Comparison of ENCODE assay signal across 8 mouse cellular contexts in genomic region chr15:87545130-87545642, GRCm38 (mm10). TPM values are rescaled to one million over a fixed set of nuclear protein-coding genes. Genes with fewer than 3 reads are reported as not detected.
DNase-seq lines count a peak whose midpoint lies in the region; ATAC-seq and TF ChIP-seq lines count a peak whose summit lies in the region.

No protein-coding gene starts in this region.

- H3K9ac ChIP-seq in liver, embryonic 12.5 days = no peak overlapping the region
- H3K9ac ChIP-seq in intestine, embryonic 16.5 days (ENCODE audit: low read depth, low read length) = 0 out of 2 replicates have a peak overlapping the region, but pooled peaks have one; percentile 55

- peaks cover 82% of the 10 kb centered on the region for H3K27me3 ChIP-seq in liver, embryonic 12.5 days (replicated peaks)
- peaks cover 57% of the 10 kb centered on the region for H3K27me3 ChIP-seq in intestine, embryonic 16.5 days (replicated peaks; ENCODE audit: control insufficient read depth, insufficient read depth, low read length)

- no peaks in the 10 kb centered on the region for H3K4me1 ChIP-seq in liver, embryonic 12.5 days
- H3K4me1 ChIP-seq in intestine, embryonic 16.5 days (ENCODE audit: control insufficient read depth, insufficient read depth, low read length) = peaks cover 6% of the 10 kb centered on the region; the same call in 1 of the 2 replicates
- H3K4me1 ChIP-seq in olfactory bulb, adult 2 months (ENCODE audit: control insufficient read depth, insufficient read depth, low read length) = peaks cover 18% of the 10 kb centered on the region

- no peak for ATAC-seq in liver, embryonic 12.5 days
- ATAC-seq in intestine, embryonic 16.5 days = no peak; the same call in 1 of the 2 replicates

- TF ChIP-seq POLR2A in olfactory bulb, adult 2 months (IDR thresholded peaks at IDR 0.05; ENCODE audit: insufficient read depth, low read depth, low read length) = no peak

- DNase-seq in cerebellum, adult 9-10 months = peak; percentile 41
- no peak for DNase-seq in cerebellum, postnatal 25 days
- no peak for DNase-seq in liver
- DNase-seq in yolk sac, embryonic 10.5 days (ENCODE audit: low spot score) = no peak
- DNase-seq in embryo, embryonic 10 days (ENCODE audit: low spot score) = no peak

- H3K4me2 ChIP-seq in liver, embryonic 12.5 days = peak overlapping the region; percentile 57
- peak overlapping the region; percentile 87 for H3K4me2 ChIP-seq in intestine, embryonic 16.5 days (ENCODE audit: low read depth, low read length)

- H3K4me3 ChIP-seq in liver, embryonic 12.5 days = no peak overlapping the region
- H3K4me3 ChIP-seq in intestine, embryonic 16.5 days (ENCODE audit: low read length) = peak overlapping the region; percentile 57
- H3K4me3 ChIP-seq in olfactory bulb, adult 2 months (ENCODE audit: insufficient read depth, low read depth, low read length) = peak overlapping the region; percentile 71

- H3K27ac ChIP-seq in liver, embryonic 12.5 days = no peak overlapping the region
- no peak overlapping the region for H3K27ac ChIP-seq in intestine, embryonic 16.5 days (ENCODE audit: low read length)
- peak overlapping the region; percentile 66 for H3K27ac ChIP-seq in olfactory bulb, adult 2 months (ENCODE audit: insufficient read depth, low read depth, low read length)

- no peak for TF ChIP-seq CTCF in olfactory bulb, adult 2 months (IDR thresholded peaks at IDR 0.05; ENCODE audit: insufficient read depth, low read depth, low read length)

- no peaks in the 10 kb centered on the region for H3K9me3 ChIP-seq in liver, embryonic 12.5 days (replicated peaks)
- no peaks in the 10 kb centered on the region for H3K9me3 ChIP-seq in intestine, embryonic 16.5 days (ENCODE audit: control insufficient read depth, low read length)

- 13% methylated on average over 18 of the region's 18 CpGs for WGBS in liver, embryonic 12.5 days (ENCODE audit: insufficient replicate concordance)
- WGBS in intestine, embryonic 16.5 days = 10% methylated on average over 18 of the region's 18 CpGs
- WGBS in olfactory bulb, adult 2 months = 15% methylated on average over 18 of the region's 18 CpGs

- no peaks in the 10 kb centered on the region for H3K36me3 ChIP-seq in liver, embryonic 12.5 days
- no peaks in the 10 kb centered on the region for H3K36me3 ChIP-seq in intestine, embryonic 16.5 days (ENCODE audit: control insufficient read depth, insufficient read depth, low read length)

RNA-seq across cellular contexts. Expression of gene Fam19a5, which starts 1.1 kb away (rescaled TPM):
- polyA plus RNA-seq in liver, embryonic 12.5 days (2016; fragmentation: Nextera tagmentation; extraction: Ambion mirVana) = 0.14 TPM in 2 replicates
- polyA plus RNA-seq in intestine, embryonic 16.5 days (2015; fragmentation: Nextera tagmentation; extraction: Ambion mirVana) = 2.0 and 2.1 TPM in 2 replicates
- not detected in 2 replicates for polyA plus RNA-seq in olfactory bulb, adult 2 months (2012; ENCODE audit: insufficient read depth, insufficient read length, low replicate concordance, missing spikeins)
